Mouse (Mus musculus): ENCODE measurements at regions not wholly inside any gene's neighbourhood (a gene's known extent, or its start where the extent isn't known, plus 50 kb on each side); places are given as distances from the start of the nearest gene placed in this dataset.

DNA sequence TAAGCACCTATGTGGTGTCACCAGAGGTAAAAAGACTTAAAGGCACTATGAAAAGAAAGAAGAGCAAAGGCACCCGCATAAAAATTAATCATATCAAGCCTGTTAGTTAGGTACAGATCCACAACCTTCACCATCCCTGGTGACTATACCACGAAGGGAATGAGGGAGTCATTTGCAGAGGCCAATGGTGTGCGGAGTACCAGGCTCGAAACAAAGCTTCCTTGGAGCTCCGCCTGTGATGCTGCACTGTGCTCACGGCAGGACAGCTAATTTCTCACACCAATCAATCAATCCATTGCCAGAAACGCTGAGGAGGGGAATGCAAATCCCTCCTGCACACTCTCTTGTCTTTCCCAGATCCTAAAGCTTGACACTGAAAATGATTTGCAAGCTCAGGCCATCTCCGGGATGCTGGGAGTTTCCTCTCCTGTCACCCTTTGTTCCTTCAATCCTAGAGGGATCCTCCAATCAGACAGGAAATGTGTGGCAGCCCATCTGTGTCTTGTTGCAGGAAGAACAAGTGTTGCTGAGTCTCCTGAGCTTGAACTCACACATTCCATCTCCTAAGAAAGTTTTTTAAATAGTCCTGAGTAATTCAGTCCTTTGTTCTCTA lies 653.6 kb downstream of the Diaph3 start:
- Histone ChIP-seq H3K4me3 (no peak overlapping the region), H3K4me2 (replicated peaks) (no peak overlapping the region), H3K9me3 (replicated peaks) (no peaks in the 10 kb centered on the region), H3K9ac (no peak overlapping the region), H3K27me3 (no peaks in the 10 kb centered on the region), H3K4me1 (0 out of 2 replicates have a peak, but pooled peaks cover 2% of the 10 kb centered on the region), H3K36me3 (no peaks in the 10 kb centered on the region), H3K27ac (no peak overlapping the region)
- no peak for ATAC-seq (ENCODE audit: low FRiP score)
- 34% methylated on average over 8 of the region's 8 CpGs for WGBS

DNA sequence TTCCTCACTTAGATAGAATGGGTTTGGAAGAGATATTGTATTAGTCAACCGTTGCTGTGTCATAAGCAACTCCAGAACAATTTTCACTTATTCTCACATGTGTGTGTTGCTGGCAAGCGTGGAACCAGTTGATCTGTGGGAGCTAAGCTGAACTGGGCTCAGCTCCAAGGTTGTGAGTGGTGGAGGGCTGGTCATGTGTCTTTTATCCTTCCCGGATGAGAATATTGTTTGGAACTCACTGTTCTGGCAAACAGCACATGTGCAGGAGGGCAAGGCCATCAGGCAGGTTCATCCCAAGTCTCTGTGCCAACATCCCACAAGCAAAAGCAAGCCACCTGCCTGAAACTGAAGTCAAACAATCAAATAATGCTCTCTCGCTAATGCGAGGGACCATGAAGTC lies 656.8 kb downstream of the Diaph3 start:
- 95% methylated on average over 5 of the region's 5 CpGs for WGBS
- Histone ChIP-seq H3K4me3 (no peak overlapping the region), H3K27ac (no peak overlapping the region), H3K4me1 (0 out of 2 replicates have a peak, but pooled peaks cover 2% of the 10 kb centered on the region), H3K36me3 (no peaks in the 10 kb centered on the region), H3K27me3 (no peaks in the 10 kb centered on the region), H3K9me3 (replicated peaks) (no peaks in the 10 kb centered on the region), H3K4me2 (replicated peaks) (no peak overlapping the region), H3K9ac (no peak overlapping the region)
- no peak for ATAC-seq (ENCODE audit: low FRiP score)

DNA sequence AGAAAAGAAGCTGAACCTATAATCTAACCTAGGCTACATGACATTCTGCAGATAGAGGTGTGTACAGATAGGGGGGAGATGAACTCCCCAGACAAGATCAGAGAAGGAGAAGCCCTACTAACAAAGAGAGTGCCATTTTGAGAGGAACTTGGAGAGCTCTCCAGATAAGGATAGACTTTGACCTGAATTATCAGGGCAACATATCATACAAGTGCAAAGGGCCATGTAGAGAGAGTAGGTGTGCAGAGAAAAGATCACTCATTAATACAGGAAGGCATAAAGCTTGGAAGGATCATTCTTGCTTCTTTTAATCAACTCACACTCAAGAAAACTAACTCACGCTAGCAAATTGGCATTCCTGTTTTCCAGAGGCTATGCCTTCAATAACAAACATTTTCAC lies 667.4 kb downstream of the Diaph3 start:
- WGBS = 95% methylated on average over 1 of the region's 1 CpGs

DNA sequence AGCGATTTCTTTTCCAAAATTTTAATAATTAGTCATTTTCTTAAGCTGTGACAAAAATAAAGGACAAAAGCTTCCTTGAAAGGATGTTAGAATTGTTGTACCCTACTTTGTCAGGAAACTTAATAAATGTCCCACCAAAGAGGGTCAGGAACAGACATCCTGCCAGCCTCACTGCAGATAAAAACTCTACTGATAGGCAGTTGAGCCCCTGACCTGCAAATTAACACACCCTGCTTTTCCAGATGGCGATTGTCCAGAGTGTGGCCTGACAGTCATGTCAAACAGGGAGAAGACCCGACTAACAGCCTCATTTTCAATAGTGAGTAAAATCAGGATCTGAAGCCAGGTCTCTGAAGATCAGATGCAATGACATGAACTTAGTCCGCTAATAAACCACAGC lies 670.6 kb downstream of the Diaph3 start:
- 66% methylated on average over 4 of the region's 4 CpGs for WGBS
- Histone ChIP-seq H3K9ac (no peak overlapping the region), H3K4me1 (no peaks in the 10 kb centered on the region), H3K4me3 (no peak overlapping the region), H3K27ac (no peak overlapping the region), H3K36me3 (no peaks in the 10 kb centered on the region), H3K4me2 (replicated peaks) (no peak overlapping the region), H3K9me3 (replicated peaks) (no peaks in the 10 kb centered on the region), H3K27me3 (no peaks in the 10 kb centered on the region)
- no peak for ATAC-seq (ENCODE audit: low FRiP score)

More for the DNA sequence above, 667.4 kb downstream of the Diaph3 start:
- Histone ChIP-seq H3K36me3 (no peaks in the 10 kb centered on the region), H3K27ac (no peak overlapping the region), H3K9me3 (replicated peaks) (no peaks in the 10 kb centered on the region), H3K9ac (no peak overlapping the region), H3K4me2 (replicated peaks) (no peak overlapping the region), H3K4me3 (no peak overlapping the region), H3K4me1 (no peaks in the 10 kb centered on the region), H3K27me3 (no peaks in the 10 kb centered on the region)
- ATAC-seq (ENCODE audit: low FRiP score) = no peak

DNA sequence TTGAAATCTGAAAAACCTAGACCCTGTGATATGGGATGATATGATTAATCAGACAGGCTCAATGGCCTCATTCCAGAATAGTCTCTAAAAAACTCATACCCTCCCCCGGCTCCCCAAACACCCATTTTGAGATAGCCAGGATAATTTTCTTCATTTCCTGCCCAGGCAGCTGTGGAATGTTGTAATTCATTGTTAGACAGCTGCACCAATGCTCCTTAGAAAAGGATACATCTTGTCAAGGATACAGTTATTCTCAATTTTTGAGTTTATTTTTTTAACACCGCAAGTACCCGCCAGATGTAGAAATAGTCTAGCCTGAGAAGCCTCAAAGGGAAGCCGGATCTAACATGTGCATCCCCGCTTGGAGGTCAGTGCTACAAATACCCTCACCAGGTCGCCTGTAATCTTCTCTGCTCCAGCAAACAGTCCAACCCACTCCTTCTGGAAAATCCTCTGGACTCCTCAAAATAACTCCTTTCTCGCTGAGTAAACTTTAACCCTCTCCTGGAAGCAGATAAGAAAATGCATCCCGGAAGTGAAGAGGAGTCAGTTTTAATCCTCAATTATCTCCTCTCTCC lies 673.1 kb downstream of the Diaph3 start:
- H3K4me2 ChIP-seq (replicated peaks) = no peak overlapping the region
- no peaks in the 10 kb centered on the region for H3K9me3 ChIP-seq (replicated peaks)
- WGBS = 66% methylated on average over 8 of the region's 8 CpGs
- no peak overlapping the region for H3K4me3 ChIP-seq
- H3K9ac ChIP-seq = no peak overlapping the region
- H3K4me1 ChIP-seq = no peaks in the 10 kb centered on the region
- no peak overlapping the region for H3K27ac ChIP-seq
- H3K27me3 ChIP-seq = no peaks in the 10 kb centered on the region
- no peaks in the 10 kb centered on the region for H3K36me3 ChIP-seq
- ATAC-seq (ENCODE audit: low FRiP score) = no peak

DNA sequence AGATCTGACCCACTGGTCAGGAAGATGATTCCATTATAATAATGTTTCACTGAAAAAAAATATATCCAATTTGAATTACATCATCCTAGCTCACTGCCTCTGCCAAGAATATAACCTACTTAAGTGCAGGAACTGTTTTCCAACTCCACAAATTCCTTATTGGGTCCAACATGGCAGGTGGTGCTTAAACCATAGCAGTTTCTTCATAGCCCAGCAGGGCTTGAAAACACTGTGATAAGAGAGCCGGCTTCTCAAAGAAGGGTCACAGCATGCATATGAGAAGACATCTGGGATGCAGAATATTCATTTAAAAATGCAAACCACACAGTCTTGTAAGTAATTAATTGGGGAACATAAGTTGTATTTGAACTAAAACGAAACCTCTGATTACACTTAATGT lies 677.6 kb downstream of the Diaph3 start:
- no peak for ATAC-seq (ENCODE audit: low FRiP score)
- no peak overlapping the region for H3K9ac ChIP-seq
- no peaks in the 10 kb centered on the region for H3K9me3 ChIP-seq (replicated peaks)
- H3K4me2 ChIP-seq (replicated peaks) = no peak overlapping the region
- H3K4me3 ChIP-seq = no peak overlapping the region
- H3K36me3 ChIP-seq = no peaks in the 10 kb centered on the region
- no peaks in the 10 kb centered on the region for H3K4me1 ChIP-seq
- 75% methylated on average over 2 of the region's 2 CpGs for WGBS
- no peak overlapping the region for H3K27ac ChIP-seq
- H3K27me3 ChIP-seq = no peaks in the 10 kb centered on the region

DNA sequence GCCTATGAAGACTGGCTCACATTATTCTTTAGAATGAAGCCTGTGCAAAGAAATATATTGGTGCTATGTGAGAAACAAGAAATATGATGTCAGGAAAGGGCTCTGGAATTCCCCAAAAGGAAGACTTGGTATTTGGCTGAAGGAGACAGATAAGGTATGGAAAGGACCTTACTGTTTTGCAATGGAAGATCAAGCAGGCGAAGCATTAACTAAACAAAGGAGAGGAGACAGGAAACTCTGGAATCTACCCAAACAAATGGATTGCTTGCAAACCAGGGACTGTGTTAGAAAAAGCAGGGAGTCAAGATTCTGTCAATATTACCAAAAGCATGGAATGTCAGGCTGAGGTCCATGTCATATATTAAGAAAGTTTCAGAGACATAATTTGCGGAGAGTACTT lies 687.9 kb downstream of the Diaph3 start:
- H3K9me3 ChIP-seq (replicated peaks) = no peaks in the 10 kb centered on the region
- 86% methylated on average over 2 of the region's 2 CpGs for WGBS
- no peak overlapping the region for H3K4me2 ChIP-seq (replicated peaks)
- H3K9ac ChIP-seq = no peak overlapping the region
- no peak overlapping the region for H3K4me3 ChIP-seq
- ATAC-seq (ENCODE audit: low FRiP score) = no peak
- no peaks in the 10 kb centered on the region for H3K27me3 ChIP-seq
- no peak overlapping the region for H3K27ac ChIP-seq
- H3K36me3 ChIP-seq = no peaks in the 10 kb centered on the region
- no peaks in the 10 kb centered on the region for H3K4me1 ChIP-seq

DNA sequence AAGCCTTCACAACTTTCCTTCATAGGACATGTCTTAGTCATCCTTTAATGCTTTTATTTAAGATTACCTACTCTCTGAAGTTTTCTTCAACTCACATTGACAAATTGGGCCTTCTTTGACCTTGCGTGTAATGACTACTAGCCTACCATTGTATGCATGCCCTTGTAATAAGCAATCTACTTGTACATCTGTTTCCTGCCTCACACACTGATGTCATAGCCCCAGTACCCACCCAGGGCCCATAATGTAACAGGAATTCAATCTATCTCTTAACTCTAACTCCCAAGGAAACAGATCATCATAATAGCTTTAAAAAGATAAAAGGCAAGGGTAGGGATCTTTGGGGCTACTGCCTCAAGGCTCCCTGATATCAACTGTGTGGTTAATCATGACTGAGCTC lies 690.4 kb downstream of the Diaph3 start:
- no peaks in the 10 kb centered on the region for H3K36me3 ChIP-seq
- H3K4me3 ChIP-seq = no peak overlapping the region
- no peak overlapping the region for H3K4me2 ChIP-seq (replicated peaks)
- H3K9ac ChIP-seq = no peak overlapping the region
- H3K9me3 ChIP-seq (replicated peaks) = no peaks in the 10 kb centered on the region
- H3K27ac ChIP-seq = no peak overlapping the region
- no peaks in the 10 kb centered on the region for H3K4me1 ChIP-seq
- H3K27me3 ChIP-seq = no peaks in the 10 kb centered on the region
- no peak for ATAC-seq (ENCODE audit: low FRiP score)
- 88% methylated on average over 1 of the region's 1 CpGs for WGBS

DNA sequence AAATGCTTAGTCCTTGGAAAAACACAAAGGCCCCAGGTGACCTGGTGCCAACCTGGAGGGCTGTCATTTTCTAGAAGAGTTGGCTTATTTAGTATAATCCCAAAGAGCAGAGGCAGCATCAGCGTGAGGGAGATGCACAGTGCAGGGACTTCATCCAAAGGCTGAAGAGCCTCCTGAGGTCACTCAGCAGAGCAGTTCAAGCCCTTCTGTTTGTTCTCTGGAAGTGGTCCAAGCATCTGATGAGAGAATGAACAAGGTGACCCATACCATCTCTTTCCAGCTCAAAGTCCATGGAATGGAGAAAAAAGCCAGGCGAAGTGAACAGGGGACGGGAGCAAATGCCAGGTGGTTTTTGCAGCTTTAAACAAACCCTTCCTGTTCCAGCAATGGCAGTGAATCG lies 695.9 kb downstream of the Diaph3 start:
- 85% methylated on average over 4 of the region's 4 CpGs for WGBS
- Histone ChIP-seq H3K4me1 (peaks cover 3% of the 10 kb centered on the region; the same call in 1 of the 2 replicates), H3K27ac (no peak overlapping the region), H3K27me3 (no peaks in the 10 kb centered on the region), H3K4me2 (replicated peaks) (no peak overlapping the region), H3K4me3 (no peak overlapping the region), H3K9me3 (replicated peaks) (no peaks in the 10 kb centered on the region), H3K36me3 (no peaks in the 10 kb centered on the region), H3K9ac (no peak overlapping the region)
- ATAC-seq (ENCODE audit: low FRiP score) = no peak

DNA sequence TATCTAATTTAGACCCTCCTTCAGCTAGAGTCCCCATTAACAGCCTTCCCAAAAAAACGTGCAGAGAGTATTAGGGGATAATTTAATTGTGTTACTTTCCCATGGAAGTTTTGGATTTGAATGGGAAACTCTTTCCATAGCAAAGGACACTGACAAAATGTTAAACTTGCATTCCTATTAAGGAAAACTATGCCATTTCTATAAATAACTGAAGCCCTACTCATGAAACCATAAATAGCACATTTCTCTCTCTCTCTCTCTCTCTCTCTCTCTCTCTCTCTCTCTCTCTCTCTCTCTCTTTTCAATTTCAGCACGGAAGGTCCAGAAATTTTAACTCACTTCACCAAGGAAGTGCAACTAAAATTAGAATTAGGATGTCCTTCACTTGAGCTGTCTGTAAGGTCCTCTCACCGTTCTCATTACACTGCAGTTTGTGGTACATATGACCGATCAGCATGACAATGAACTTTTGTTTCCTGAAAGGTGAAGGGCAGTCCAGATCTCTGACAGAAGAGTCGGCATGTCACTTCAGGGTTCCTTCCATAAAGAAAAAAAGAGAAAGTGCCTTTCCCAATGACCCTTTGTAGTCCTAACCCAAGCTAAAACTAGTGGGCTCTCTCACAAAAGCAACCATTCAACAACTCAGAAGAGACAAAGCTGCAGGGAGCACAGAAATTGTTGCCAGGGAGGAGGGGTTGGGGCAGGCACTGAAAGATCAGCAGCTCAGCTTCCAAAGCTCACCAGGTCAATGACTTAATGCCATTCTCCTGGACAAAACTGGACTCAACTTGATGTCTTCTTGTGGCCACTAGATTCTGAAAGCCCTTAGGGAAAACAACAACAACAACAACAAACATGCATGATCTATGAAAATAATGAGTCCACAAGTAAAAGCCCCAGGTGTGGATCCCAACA lies 696.9 kb downstream of the Diaph3 start:
- Histone ChIP-seq H3K4me3 (no peak overlapping the region), H3K4me2 (replicated peaks) (no peak overlapping the region), H3K27me3 (no peaks in the 10 kb centered on the region), H3K27ac (no peak overlapping the region), H3K36me3 (no peaks in the 10 kb centered on the region), H3K9me3 (replicated peaks) (no peaks in the 10 kb centered on the region), H3K4me1 (peaks cover 3% of the 10 kb centered on the region; the same call in 1 of the 2 replicates), H3K9ac (no peak overlapping the region)
- WGBS = 30% methylated on average over 5 of the region's 5 CpGs
- no peak for ATAC-seq (ENCODE audit: low FRiP score)

DNA sequence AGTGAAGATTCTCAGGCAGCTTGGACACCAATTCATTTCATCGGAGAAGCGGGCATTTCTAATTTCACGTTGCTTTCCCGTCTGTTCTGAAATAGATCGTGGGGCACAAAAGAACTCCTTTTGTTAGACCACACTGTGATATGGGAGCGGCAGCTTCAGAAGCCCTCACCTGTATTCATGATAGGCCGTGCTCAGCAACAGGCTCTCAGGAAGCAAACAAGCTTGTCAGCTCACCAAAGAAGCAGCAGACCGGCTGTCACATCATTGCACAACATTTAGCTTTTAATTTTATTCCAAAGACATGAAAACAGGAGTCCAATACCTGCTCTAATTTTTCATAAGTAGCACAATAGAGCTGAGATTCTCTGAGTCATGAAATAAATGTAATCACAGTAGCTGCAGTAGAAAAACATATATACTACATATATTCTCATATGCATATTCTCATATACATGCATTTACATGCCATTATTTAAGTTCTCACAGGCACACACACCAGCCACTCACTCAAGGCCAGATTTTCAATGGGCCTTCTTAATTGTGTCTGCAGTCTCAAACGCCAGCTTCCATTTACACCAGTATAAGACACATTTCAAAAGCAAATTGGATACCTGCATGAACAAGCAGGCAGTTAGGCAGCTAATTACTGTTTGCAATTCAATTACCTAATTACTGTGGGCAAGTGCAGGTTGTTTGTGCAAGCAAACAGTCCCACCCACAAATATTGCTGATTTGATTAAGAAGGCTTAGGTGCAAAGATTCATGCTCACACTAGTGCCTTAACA lies 698.9 kb downstream of the Diaph3 start:
- Histone ChIP-seq H3K9me3 (replicated peaks) (no peaks in the 10 kb centered on the region), H3K4me3 (no peak overlapping the region), H3K27me3 (no peaks in the 10 kb centered on the region), H3K4me2 (replicated peaks) (no peak overlapping the region), H3K9ac (no peak overlapping the region), H3K27ac (no peak overlapping the region), H3K4me1 (peaks cover 3% of the 10 kb centered on the region; the same call in 1 of the 2 replicates), H3K36me3 (no peaks in the 10 kb centered on the region)
- ATAC-seq (ENCODE audit: low FRiP score) = no peak
- 82% methylated on average over 9 of the region's 9 CpGs for WGBS

DNA sequence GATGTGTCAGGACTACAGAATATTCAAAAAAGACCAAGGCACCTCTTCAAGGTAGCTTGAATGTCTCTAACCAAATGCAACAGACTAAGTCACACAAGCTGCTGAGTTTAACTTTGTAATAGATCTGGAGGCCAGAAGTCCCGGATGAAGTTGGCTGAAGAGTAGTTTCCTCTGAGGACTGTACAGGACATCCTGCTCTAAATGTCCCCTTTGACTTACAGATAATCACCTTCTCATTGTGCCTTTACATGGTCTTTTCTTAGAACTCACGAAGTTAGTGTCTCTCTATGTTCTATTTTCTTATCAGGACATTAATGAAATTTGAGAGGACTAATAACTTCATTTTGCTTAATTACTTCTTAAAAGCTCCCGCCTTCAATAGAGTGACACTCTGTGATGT lies 703.7 kb downstream of the Diaph3 start:
- Histone ChIP-seq H3K27me3 (no peaks in the 10 kb centered on the region), H3K36me3 (no peaks in the 10 kb centered on the region), H3K9ac (no peak overlapping the region), H3K4me2 (replicated peaks) (no peak overlapping the region), H3K4me1 (no peaks in the 10 kb centered on the region), H3K4me3 (no peak overlapping the region), H3K27ac (no peak overlapping the region), H3K9me3 (replicated peaks) (no peaks in the 10 kb centered on the region)
- no peak for ATAC-seq (ENCODE audit: low FRiP score)
- WGBS = 85% methylated on average over 3 of the region's 3 CpGs

Measured in hindbrain, embryonic 12.5 days (tissue).